In the genomic region with DNA sequence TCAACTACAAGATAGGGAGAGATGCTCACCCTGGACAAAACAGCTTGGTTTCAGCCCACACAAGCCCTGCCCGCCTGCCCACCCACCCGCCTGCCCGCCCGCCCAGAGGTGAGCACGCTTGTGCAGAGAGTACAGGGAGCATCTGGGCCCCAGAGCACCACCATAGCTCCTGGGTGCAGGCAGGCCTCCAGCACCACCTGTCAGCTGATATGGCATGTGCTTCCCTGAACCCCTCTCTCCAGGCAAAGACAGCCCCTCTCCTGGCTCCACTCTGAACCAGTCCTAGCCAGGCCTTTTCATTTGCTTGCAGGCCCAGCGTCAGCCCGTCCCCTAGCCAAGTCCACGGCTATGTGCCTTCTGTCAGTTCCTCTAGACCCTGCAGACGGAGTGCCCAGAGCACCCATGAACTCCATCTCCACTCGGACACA, we compare ENCODE assay signal across 13 mouse cellular contexts. TPM values are rescaled to one million over a fixed set of nuclear protein-coding genes. Genes with fewer than 3 reads are reported as not detected.
DNase-seq lines count a peak whose midpoint lies in the region; TF ChIP-seq lines count a peak whose summit lies in the region.
"Had no signal": no experiment of that assay in that cellular context is flagged by ENCODE, and none has a peak within 500 bp of the region (broad histone marks: within the 10 kb centered on the region; RNA-seq: fewer than 3 reads in every experiment).

No protein-coding gene starts in this region.

- H3K27me3 ChIP-seq in E14TG2a.4 (ENCODE audit: insufficient read depth, low read length) = no peaks in the 10 kb centered on the region
- H3K27me3 ChIP-seq: CH12.LX; hindbrain, embryonic 12.5 days; midbrain, embryonic 13.5 days had no signal

- peak overlapping the region; percentile 88 for H3K27ac ChIP-seq in layer of hippocampus, adult 2 months
- H3K27ac ChIP-seq: hindbrain, embryonic 12.5 days; midbrain, embryonic 13.5 days had no signal

- no peak for TF ChIP-seq CTCF in layer of hippocampus, adult 2 months (conservative IDR thresholded peaks at IDR 0.05)
- no peak for TF ChIP-seq CTCF in E14TG2a.4 (conservative IDR thresholded peaks at IDR 0.05; ENCODE audit: low read length)

- H3K36me3 ChIP-seq in E14TG2a.4 (ENCODE audit: insufficient read depth, low read length) = peaks cover 96% of the 10 kb centered on the region

- peaks cover 35% of the 10 kb centered on the region for H3K4me1 ChIP-seq in E14TG2a.4 (replicated peaks; ENCODE audit: low read depth, low read length)

- H3K9me3 ChIP-seq in E14TG2a.4 (ENCODE audit: low read length) = no peaks in the 10 kb centered on the region
- H3K9me3 ChIP-seq: hindbrain, embryonic 12.5 days; midbrain, embryonic 13.5 days had no signal

- peak; percentile 68 for DNase-seq in cerebellum, adult 11-12 months
- no peak for DNase-seq in cerebellum, adult 8-10 months
- peak in 1 of 2 experiments; percentile 51 for DNase-seq in layer of hippocampus, adult 2 months (ENCODE audit: low spot score in 2 of 2)
- DNase-seq in layer of hippocampus, adult 11-12 months (ENCODE audit: low spot score) = no peak
- DNase-seq in cerebellum, postnatal 36 days = peak; percentile 38 to 53
- no peak for DNase-seq in adipocyte (ENCODE audit: low spot score)
- no peak for DNase-seq in thymus, postnatal 0 days (ENCODE audit: low spot score)
- DNase-seq: lung, embryonic 14.5 days; thymus, postnatal 36 days had no signal

- H3K4me3 ChIP-seq in layer of hippocampus, adult 2 months = no peak overlapping the region
- peak overlapping the region; percentile 13; the same call in 1 of the 2 replicates for H3K4me3 ChIP-seq in E14TG2a.4 (replicated peaks; ENCODE audit: low read length)
- H3K4me3 ChIP-seq: hindbrain, embryonic 12.5 days; midbrain, embryonic 13.5 days had no signal

RNA-seq across cellular contexts. Expression of gene Susd2, which starts 36.8 kb away (rescaled TPM):
- total RNA-seq in layer of hippocampus, adult 2 months (2021) = 1 to 10 TPM; 2.1 TPM
- polyA plus RNA-seq in thymus, postnatal 0 days (2015; fragmentation: Nextera tagmentation; extraction: Ambion mirVana) = 1.9 and 2.9 TPM in 2 replicates

Comparison
In these comparisons a context has a peak if more than half of its experiments do, and no peak if none do; other contexts are left out.
1. DNase-seq: peak in cerebellum, adult 11-12 months (single experiment) and cerebellum, postnatal 36 days (2 of 2); none in cerebellum, adult 8-10 months (single experiment), layer of hippocampus, adult 11-12 months (single experiment), adipocyte (single experiment) and thymus, postnatal 0 days (single experiment).